Mouse (Mus musculus) midbrain, embryonic 16.5 days (tissue): Measurements from ENCODE around the gene Nlk. TPM values are rescaled to one million over a fixed set of nuclear protein-coding genes. Genes with fewer than 3 reads are reported as not detected.

Experiments
- ATAC-seq: fragments of 200-750 bp; cut with Nextera tagmentation; 2 replicates; pipeline ENCODE4 v1.8.0; 2017; ENCODE audit warnings: moderate TSS enrichment
- H3K27ac ChIP-seq: fragments of 300-500 bp; sonication (generic); 2 replicates; pipeline ENCODE4 v1.5.1; 2014; ENCODE audit warnings: mild to moderate bottlenecking, low read length, mixed read lengths
- H3K27me3 ChIP-seq: fragments of 300-500 bp; sonication (generic); 2 replicates; pipeline ENCODE4 v1.6.1; 2014; ENCODE audit warnings: low read depth, low read length, mixed read lengths; ENCODE audit not compliant: control insufficient read depth, insufficient read depth
- H3K36me3 ChIP-seq: fragments of 300-500 bp; sonication (generic); 2 replicates; pipeline ENCODE4 v1.6.1; 2014; ENCODE audit warnings: mild to moderate bottlenecking, low read length, moderate library complexity, mixed read lengths; ENCODE audit not compliant: control insufficient read depth, insufficient read depth
- H3K4me1 ChIP-seq: fragments of 300-500 bp; sonication (generic); 2 replicates; pipeline ENCODE4 v1.6.1; 2014; ENCODE audit warnings: mild to moderate bottlenecking, low read length, mixed read lengths; ENCODE audit not compliant: control insufficient read depth, insufficient read depth
- H3K4me2 ChIP-seq: fragments of 300-500 bp; sonication (generic); 2 replicates; pipeline ENCODE4 v1.6.1; 2014; ENCODE audit warnings: mild to moderate bottlenecking, low read length, mixed read lengths
- H3K4me3 ChIP-seq: fragments of 300-500 bp; sonication (generic); 2 replicates; pipeline ENCODE4 v1.5.1; 2014; ENCODE audit warnings: low read depth, mild to moderate bottlenecking, low read length, moderate library complexity, mixed read lengths
- H3K9ac ChIP-seq: fragments of 300-500 bp; sonication (generic); 2 replicates; pipeline ENCODE4 v1.6.1; 2014; ENCODE audit warnings: low read depth, low read length, mixed read lengths
- H3K9me3 ChIP-seq: fragments of 300-500 bp; sonication (generic); replicated peaks from 2 replicates; pipeline ENCODE4 v1.6.1; 2014; ENCODE audit warnings: mild to moderate bottlenecking, low read length, mixed read lengths; ENCODE audit not compliant: control insufficient read depth, poor library complexity, severe bottlenecking
- WGBS: fragments of 180-500 bp; shearing (Covaris S2); extraction: QIAGEN DNeasy Blood & Tissue Kit; methylation state at CpG from one replicate; pipeline ENCODE4 v1.1.7; 2014; 5-methylcytosine and 5-hydroxymethylcytosine counted together
- polyA plus RNA-seq: library from polyadenylated mRNA; unstranded; fragments of >200 nt; fragmentation: Nextera tagmentation; extraction: Ambion mirVana; gene quantifications from 2 replicates; pipeline ENCODE4 v1.2.1, GENCODE M21; 2015

The Nlk gene
- polyA plus RNA-seq, 1 experiment from 2014 or later = 26.2 TPM

DNA sequence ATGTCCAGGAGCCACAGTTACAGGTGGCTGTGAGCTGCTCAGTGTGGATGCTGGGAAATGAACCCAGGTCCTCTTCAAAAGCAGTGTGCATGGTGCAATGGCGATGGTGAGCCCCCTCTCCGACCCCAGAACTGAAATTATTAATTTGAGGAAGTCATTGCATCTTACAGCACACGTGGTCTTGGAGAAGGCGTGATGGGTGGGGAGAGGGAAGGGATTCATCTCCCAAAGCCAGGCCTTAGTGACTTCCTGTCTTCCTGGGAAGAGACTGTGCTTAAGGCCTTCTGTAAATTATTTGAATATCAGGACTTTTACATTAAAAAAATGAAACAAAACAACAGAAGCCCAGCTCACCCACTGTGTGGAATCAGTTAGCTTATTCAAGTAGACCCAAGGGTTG lies 141.1 kb downstream of the Nlk start:
- ATAC-seq = no peak
- H3K27ac ChIP-seq = no peak overlapping the region
- no peak overlapping the region for H3K4me2 ChIP-seq
- H3K9ac ChIP-seq = no peak overlapping the region
- no peaks in the 10 kb centered on the region for H3K27me3 ChIP-seq
- H3K4me3 ChIP-seq = no peak overlapping the region
- H3K9me3 ChIP-seq = no peaks in the 10 kb centered on the region
- H3K36me3 ChIP-seq = no peaks in the 10 kb centered on the region
- WGBS = 84% methylated on average over 4 of the region's 4 CpGs
- 0 out of 2 replicates have a peak, but pooled peaks cover 2% of the 10 kb centered on the region for H3K4me1 ChIP-seq

DNA sequence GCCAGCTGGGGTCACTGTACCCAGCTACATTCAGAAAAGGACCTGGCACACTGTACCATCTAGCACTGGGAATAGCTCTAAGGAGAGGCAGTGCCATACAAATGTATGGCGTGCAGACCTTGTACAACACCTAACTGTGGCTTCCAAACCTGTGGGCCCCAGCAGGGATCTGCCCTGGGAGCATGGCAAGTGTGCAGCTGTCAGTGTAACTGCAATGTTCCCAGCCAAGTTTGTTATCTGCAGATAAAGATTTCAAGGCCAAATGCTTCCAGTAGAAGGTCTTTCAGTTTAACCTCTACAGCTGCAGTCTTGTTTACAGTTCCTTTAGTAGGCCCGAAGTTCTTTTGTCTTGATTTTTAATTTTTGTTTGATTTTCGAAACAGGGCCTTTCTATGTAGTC lies 141.6 kb downstream of the Nlk start:
- no peak overlapping the region for H3K4me2 ChIP-seq
- no peak for ATAC-seq
- no peak overlapping the region for H3K4me3 ChIP-seq
- H3K9ac ChIP-seq = no peak overlapping the region
- H3K27ac ChIP-seq = no peak overlapping the region
- WGBS = 89% methylated on average over 3 of the region's 3 CpGs
- 0 out of 2 replicates have a peak, but pooled peaks cover 3% of the 10 kb centered on the region for H3K4me1 ChIP-seq
- no peaks in the 10 kb centered on the region for H3K9me3 ChIP-seq
- H3K27me3 ChIP-seq = no peaks in the 10 kb centered on the region
- no peaks in the 10 kb centered on the region for H3K36me3 ChIP-seq

DNA sequence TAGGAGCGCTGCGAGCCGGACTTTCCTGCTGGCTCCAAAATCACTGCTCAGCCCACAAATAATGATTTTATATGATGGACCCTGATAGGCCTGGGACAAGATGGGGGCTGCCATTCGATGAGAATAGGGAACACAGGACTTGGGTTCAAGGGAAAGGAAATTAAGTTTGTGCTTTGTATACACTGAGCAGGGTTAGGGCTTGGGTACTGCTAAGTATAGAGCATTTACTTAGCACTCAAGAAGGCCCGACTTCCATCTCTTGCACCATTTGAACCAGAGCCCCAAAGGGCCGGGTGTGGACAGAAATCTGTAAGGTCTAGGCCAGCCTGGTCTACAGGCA lies 146.1 kb downstream of the Nlk start:
- ATAC-seq = peak; percentile 49

DNA sequence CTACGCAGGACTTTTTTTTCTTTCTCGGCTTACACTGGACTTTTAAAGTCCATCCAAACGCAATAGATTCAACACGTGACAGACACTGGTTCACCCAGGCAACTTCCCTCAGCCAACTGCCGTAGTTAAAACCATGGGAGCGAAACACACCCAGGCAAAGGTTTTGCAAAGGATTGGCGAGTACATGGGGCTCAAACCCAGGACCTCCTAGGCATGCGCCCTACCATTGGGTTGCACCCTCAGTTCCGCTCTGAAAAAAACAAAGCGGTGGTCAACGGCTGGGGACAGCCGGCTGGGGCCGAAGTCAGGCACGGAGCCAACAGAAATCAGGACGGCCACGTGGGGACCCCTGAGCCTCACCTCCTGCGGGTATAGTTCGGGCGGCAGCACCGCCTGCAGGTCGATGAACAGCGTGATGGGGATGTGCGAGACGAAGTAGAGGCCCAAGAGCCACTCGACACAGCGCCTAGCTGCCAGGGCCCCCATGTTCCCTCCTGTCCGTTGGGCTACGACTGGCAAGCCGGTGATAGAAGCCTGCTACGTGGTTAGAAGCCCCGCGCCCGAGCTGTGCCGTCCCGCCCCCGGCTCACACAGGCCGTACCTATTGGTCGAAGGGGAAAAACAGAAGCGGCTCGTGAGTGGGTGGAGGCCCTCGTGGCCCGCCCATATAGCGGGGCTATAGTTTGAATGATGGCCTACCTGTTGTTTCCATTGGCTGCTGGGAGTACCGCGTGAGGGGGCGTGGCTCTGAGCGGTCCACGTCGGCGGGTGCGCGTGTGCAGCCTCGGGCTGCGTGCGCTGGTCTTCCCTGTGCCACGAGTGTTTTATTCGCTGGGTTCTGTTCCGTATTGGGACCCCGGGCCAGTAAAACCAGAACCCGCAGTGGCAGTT lies 146.8 kb downstream of the Nlk start, which contains the start of gene Tmem97:
Gene Tmem97, minus strand, starts transcription at position 610 of the 891 bp plus-strand sequence.
- Histone ChIP-seq H3K36me3 (no peaks in the 10 kb centered on the region), H3K9me3 (no peaks in the 10 kb centered on the region), H3K4me3 (peak within 1 kb of the TSS; percentile 53), H3K4me1 (peaks cover 16% of the 10 kb centered on the region), H3K27me3 (no peaks in the 10 kb centered on the region), H3K9ac (peak within 1 kb of the TSS; percentile 76), H3K27ac (peak within 1 kb of the TSS; percentile 92), H3K4me2 (peak within 1 kb of the TSS; percentile 84)
- under 1% methylated on average over 59 of the region's 60 CpGs for WGBS
- peak; percentile 100 for ATAC-seq

More for the DNA sequence above, 146.1 kb downstream of the Nlk start:
- no peaks in the 10 kb centered on the region for H3K9me3 ChIP-seq
- WGBS = 33% methylated on average over 6 of the region's 6 CpGs
- H3K4me3 ChIP-seq = peak overlapping the region; percentile 53
- peak overlapping the region; percentile 92 for H3K27ac ChIP-seq
- H3K9ac ChIP-seq = peak overlapping the region; percentile 76
- no peaks in the 10 kb centered on the region for H3K36me3 ChIP-seq
- H3K4me1 ChIP-seq = peaks cover 16% of the 10 kb centered on the region
- H3K27me3 ChIP-seq = no peaks in the 10 kb centered on the region
- peak overlapping the region; percentile 84 for H3K4me2 ChIP-seq

DNA sequence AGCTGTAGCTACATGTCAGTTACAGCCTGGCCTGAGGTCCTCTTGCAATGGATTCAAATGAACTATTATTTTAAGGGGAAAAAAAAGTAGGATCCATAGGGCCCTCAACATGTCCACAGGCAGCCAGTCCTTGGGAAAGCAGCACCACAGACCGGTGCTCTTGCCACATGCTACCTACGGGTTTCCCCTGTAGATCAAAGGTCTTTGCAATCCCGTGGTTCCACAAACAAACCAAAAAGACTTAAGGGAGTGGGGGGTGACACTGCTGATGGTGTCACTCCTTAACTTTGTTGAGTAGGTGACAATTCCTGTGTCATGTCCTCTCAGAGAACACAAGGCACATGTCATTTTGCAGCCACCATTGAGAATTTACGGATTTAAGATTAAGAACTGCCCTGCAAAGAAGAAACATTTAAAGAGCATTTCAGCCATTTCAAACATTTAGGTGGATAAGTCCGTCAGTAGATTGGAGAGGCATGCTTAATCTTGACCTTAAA lies 147.6 kb downstream of the Nlk start:
- WGBS = 10% methylated on average over 5 of the region's 5 CpGs
- Histone ChIP-seq H3K27me3 (no peaks in the 10 kb centered on the region), H3K4me2 (peak overlapping the region; percentile 80), H3K36me3 (no peaks in the 10 kb centered on the region), H3K27ac (no peak overlapping the region), H3K4me3 (peak overlapping the region; percentile 53), H3K4me1 (peaks cover 16% of the 10 kb centered on the region), H3K9me3 (no peaks in the 10 kb centered on the region), H3K9ac (peak overlapping the region; percentile 62; the same call in 1 of the 2 replicates)
- no peak for ATAC-seq

DNA sequence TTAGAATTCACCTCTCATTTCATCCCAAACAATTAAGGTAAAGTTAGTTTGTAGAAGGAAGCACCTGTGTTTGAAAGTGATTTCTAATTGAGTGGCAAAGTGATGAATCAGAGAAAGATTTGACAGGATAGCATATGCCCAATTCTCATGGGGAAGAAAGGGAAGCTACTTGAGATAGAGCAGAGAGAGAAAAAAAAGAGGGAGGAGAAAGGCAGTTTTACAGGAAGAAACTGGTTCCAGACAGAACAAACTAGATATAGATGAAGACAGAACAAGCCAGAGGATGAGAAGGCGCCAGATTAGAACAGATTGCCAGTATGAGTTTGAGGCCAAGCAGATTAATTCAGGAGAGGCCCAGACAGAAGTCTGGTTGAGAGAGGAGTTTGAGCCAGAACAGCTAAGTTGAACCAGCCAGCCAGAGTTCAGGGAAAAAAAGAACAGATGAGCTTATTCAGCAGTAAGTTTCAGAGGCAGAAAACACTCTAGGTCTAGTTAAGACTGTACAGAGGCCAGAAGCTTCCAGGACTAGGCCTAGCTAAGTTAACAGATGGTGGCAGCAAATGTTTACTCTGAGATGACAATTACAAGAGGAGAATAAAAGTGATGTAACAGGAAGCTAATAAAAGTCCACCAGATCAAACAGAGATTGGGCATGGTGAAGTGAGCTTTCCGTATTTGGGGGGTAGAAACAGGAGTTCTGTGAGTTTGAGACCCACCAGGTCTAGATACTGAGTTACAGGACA lies 149.3 kb downstream of the Nlk start:
- peaks cover 16% of the 10 kb centered on the region for H3K4me1 ChIP-seq
- no peaks in the 10 kb centered on the region for H3K9me3 ChIP-seq
- ATAC-seq = no peak
- no peak overlapping the region for H3K9ac ChIP-seq
- no peak overlapping the region for H3K4me3 ChIP-seq
- H3K27ac ChIP-seq = no peak overlapping the region
- 92% methylated on average over 2 of the region's 2 CpGs for WGBS
- H3K36me3 ChIP-seq = peaks cover 2% of the 10 kb centered on the region; the same call in 1 of the 2 replicates
- no peaks in the 10 kb centered on the region for H3K27me3 ChIP-seq
- H3K4me2 ChIP-seq = no peak overlapping the region

DNA sequence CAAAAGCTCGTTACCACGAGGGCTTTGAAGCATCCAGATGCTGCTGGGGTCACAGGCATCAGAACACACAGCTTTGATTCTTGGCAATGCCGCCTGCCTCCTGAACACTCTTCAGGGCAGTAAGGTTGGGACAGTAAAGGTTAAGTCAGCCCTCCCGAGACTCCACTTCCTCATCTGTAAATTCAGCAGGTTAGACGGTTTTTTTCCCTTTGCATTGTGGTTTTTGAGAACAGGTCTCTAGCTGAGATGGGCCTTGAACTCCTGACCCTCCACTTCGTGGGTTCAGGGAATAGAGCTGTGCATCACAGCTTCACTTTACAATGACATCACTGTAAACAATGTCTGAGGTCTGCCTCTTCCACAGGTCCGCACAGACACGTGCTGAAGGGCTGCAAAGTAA lies 152.0 kb downstream of the Nlk start:
- no peaks in the 10 kb centered on the region for H3K27me3 ChIP-seq
- 76% methylated on average over 8 of the region's 8 CpGs for WGBS
- ATAC-seq = no peak

DNA sequence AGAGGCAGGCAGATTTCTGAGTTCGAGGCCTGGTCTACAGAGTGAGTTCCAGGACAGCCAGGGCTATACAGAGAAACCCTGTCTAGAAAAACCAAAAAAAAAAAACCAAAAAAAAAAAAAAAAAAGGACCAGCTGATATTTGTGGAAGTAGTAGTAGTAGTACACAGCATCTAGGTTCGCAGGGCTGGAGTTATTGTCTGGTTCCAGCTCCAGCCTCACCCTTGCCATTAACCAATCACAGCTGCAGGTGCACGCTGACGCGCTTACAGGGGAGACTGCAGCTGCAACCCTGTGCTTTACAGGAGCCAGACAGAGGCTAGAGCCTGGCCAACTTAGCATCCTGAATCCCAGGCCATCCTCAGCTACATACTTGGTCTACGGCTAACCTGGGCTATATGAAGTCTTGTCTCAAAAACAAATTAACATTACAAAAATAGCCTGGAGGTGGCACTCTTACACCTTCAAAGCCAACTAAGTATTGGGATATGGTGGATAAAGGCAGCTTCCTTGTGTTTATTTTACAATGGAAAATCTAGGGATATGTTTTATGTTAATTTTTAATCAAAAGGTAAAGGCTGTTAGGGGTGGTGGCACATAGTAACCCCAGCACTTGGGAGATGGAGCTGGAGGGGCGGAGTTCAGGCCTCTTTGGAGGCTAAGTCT lies 152.6 kb downstream of the Nlk start:
- Histone ChIP-seq H3K27ac (no peak overlapping the region), H3K9me3 (no peaks in the 10 kb centered on the region), H3K36me3 (peaks cover 16% of the 10 kb centered on the region), H3K4me1 (peaks cover 10% of the 10 kb centered on the region), H3K4me3 (no peak overlapping the region), H3K27me3 (no peaks in the 10 kb centered on the region), H3K9ac (no peak overlapping the region), H3K4me2 (no peak overlapping the region)
- ATAC-seq = no peak
- WGBS = 97% methylated on average over 7 of the region's 7 CpGs

More for the DNA sequence above, 152.0 kb downstream of the Nlk start:
- Histone ChIP-seq H3K27ac (no peak overlapping the region), H3K4me3 (no peak overlapping the region), H3K9me3 (no peaks in the 10 kb centered on the region), H3K4me1 (peaks cover 13% of the 10 kb centered on the region), H3K4me2 (no peak overlapping the region), H3K9ac (no peak overlapping the region), H3K36me3 (peaks cover 12% of the 10 kb centered on the region)
